Mouse (Mus musculus) left cerebral cortex, adult 9 months (tissue): ENCODE results near the gene Son.
"Not testable (repeated sequence)": the region's sequence is repeated elsewhere in the genome, so short reads cannot be mapped to it uniquely, and the experiment has no call there.

ENCODE experiments used
- DNase-seq, 2 experiments: peaks; one replicate each; pipeline ENCODE4 v3.0.0; 2022; ENCODE audit warnings: low spot score in 2 of 2

The Son gene

DNA sequence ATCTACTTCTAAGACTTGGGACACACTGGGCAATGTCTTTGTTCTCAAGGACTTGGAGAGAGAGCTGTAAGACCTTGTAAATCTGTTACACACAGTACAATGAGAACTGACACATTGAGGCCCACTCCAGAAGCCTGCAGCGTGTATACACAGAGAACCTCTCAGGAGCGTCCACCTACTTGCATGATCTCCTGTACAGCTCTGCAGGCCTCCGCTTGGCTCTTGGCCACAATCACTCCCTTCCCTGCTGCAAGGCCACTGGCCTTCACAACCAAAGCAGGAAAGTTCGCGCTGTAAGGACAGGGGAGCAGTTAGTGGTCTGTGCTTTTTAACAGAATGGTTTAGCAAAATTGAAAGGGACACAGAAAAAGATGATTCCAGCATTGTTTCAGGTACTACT, 8.1 kb upstream of the Son start:
- no peak for DNase-seq

DNA sequence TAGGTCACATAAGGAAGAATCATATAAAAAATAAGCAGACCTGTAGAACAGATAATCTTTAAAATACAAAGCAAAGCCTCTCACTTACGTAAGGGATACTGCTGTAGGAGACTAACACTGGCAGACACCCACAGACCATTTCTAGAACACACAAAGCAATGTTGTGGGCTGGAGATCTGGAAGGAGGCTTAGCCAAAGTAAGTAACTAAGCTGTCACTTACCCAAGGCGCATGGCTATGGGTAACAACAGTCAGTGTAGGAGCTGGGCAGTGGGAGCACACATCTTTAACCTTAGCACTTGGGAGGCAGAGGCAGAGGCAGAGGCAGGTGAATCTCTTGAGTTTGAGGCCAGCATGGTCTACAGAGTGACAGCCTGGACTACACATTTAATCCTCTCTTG, 7.7 kb upstream of the Son start:
- peak in 1 of 2 experiments; percentile 60 for DNase-seq

GRCm38 (mm10) chr16:91640171-91640570, 7.1 kb upstream of the Son start:
- DNase-seq: no peak

GRCm38 (mm10) chr16:91644901-91645300, 2.4 kb upstream of the Son start:
- no peak for DNase-seq

- DNase-seq: not testable (repeated sequence)
Measured at GRCm38 (mm10) chr16:91645420-91645819, 1.9 kb upstream of the Son start.

DNA sequence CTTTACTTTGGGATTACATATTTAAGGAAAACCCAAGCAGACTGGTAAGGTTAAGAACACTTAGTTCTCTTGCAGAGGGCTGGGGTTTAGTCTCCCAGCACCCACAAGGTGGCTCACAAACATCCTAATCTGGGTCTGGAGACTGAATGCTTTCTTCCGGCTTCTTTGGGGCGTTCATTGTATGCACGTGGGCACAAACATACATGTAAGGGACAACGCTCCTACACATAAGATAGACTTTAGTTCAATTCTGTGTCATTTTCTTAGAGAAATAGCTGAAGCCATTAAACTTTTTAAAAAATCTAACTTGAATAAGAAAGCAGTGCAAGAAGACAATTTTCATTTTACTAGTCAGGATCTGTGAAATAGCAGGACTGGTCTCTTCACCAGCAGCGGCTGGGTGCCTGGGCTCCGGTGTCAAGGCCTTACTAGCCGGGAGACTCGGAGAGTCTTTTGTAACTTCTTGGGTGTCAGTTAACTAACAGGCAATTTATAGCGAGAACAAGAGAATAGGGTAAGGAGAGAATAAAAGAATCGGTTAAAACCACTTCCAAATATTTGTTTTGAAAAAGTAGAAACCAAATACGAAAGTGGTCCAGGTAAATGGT, 1.2 kb upstream of the Son start:
- no peak for DNase-seq

- DNase-seq: peak; percentile 79 to 92
Measured at GRCm38 (mm10) chr16:91646681-91647419, 456 bp upstream of the Son start, which contains the start of gene Gart. Gene Gart (minus strand): TSS chr16:91646952.

- peak in 1 of 2 experiments; percentile 64 for DNase-seq
Measured at GRCm38 (mm10) chr16:91648220-91648550, 879 bp downstream of the Son start.

DNA sequence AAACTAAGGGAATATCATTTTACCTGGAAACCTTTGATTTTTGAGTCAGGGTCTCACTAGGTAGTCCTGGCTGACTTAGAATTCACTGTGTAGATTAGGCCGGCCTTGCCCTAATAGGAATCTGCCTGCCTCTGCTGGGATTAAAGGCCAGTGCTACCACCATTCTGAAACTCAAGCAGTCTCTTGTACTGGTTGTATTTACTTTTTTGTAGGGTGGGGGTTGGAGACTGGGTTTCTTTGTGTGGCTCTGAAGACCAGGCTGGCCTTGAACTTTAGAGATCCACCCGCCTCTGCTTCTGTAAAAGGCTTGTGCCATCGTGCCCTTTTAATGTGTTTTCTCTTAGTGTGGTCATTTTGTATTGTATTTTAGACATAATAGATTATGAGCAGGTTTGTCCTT, 1.9 kb downstream of the Son start:
- no peak for DNase-seq

DNA sequence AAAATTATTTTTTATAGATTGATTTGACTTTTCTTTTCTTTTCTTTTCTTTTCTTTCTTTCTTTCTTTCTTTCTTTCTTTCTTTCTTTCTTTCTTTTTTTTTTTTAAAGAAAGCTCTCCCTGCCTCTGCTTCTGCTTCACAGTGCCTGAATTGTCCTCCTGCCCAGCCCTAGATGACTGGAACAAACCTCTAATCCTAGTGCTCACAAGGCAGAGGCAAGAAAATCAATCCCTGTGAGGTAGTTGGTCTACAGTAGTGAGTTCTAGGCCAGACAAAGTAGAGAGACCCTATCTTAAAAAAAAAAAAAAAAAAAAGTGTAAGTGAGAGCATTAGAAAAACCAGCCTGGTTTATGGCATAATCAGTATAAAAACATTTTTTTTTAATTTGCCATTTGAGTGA, 2.5 kb downstream of the Son start:
- no peak for DNase-seq

GRCm38 (mm10) chr16:91652191-91652590, 4.9 kb downstream of the Son start:
- DNase-seq: no peak

- DNase-seq: no peak
Measured at GRCm38 (mm10) chr16:91655285-91655684, 8.0 kb downstream of the Son start.

- DNase-seq: no peak
Measured at GRCm38 (mm10) chr16:91657285-91657684, 10.0 kb downstream of the Son start.

GRCm38 (mm10) chr16:91658471-91658870, 11.2 kb downstream of the Son start:
- DNase-seq: no peak

DNA sequence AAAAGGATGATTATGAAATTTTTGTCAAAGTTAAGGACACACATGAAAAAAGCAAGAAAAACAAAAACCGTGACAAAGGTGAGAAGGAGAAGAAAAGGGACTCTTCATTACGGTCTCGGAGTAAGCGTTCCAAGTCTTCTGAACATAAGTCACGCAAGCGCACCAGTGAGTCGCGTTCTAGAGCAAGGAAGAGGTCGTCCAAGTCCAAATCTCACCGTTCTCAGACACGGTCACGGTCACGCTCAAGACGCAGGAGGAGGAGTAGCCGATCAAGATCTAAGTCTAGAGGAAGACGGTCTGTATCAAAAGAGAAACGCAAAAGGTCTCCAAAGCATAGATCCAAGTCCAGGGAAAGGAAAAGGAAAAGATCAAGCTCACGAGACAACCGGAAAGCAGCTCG, 12.5 kb downstream of the Son start:
- no peak for DNase-seq

- no peak for DNase-seq
Measured at GRCm38 (mm10) chr16:91661397-91661796, 14.1 kb downstream of the Son start.

- DNase-seq: peak in 1 of 2 experiments; percentile 31
Measured at GRCm38 (mm10) chr16:91662336-91662735, 15.0 kb downstream of the Son start.

DNA sequence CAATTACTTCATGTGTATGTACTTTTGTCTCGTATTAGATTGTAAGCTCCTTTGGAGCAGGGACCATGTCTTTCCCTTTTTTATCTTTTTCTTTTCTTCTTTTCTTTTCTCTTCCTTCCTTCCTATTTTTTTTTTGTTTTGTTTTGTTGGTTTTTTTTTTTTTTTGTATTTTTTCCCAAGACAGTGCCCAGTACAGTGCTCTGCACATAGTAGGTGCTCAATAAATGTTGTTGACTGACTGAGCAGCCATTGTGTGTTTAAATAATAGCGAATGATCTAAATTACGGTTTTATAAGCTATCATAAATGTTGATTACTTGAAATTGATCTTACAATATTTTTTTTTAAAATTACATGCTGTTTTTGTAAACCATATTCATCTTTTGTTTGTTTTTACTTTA, 16.5 kb downstream of the Son start:
- DNase-seq: no peak

DNA sequence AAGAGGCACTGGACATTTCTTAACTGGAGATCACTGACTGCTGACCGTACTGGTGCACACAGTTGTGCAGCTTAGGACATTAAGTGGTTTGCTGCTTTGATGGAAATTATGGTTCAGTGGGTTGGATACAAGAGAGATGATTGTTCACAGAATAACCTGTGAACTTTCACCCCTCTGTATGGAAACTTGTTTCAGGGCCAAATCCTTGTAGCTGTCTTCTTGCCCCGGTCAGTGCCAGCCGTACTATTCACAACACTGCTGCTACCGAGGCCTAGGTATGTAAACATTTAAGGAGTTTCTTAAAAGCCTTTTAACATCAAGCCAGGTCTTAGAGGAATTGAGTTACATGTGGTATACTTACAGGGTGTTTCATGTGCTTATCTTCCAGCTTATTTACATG, 27.2 kb downstream of the Son start:
- no peak for DNase-seq

GRCm38 (mm10) chr16:91678147-91678911, 31.0 kb downstream of the Son start:
- DNase-seq: no peak

- DNase-seq: no peak
Measured at GRCm38 (mm10) chr16:91680656-91681055, 33.4 kb downstream of the Son start.

DNA sequence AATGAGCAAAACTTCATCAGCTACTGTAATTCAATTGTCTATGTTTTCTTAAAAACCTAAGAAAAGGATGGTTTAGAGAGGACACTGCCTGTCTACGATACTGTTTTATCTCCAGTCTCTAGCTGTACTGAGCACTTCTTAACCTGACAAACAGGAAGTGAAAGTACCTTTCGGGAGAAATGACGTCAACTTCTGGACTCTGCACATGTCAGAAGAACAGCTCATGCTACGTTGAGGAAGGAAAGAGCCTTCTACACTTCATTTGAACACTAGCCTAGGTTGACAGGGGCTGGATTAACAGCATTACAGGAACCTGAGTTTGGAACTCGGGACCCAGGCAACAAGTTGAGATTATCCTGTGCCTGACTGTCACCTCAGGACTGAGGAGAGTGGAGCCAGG, 38.2 kb downstream of the Son start:
- DNase-seq: no peak

DNA sequence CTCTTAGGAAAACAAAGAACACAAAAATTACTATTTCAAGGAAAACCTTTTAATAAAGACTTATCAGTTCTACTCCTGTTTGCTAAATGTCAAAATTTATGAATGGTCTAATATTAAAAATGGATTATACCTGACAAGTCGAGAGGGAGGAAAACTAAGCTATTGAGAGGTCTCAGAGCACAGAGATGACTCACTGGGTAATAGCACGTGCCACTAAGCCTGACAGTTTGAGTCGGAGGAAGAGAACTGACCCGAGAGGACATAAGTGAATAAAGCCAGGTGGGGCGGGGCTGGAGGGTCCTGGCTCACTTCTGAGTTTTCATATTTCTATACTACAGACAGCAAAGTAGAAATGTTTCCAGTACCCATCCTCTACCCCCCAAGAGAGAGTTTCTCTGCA, 39.1 kb downstream of the Son start:
- DNase-seq: no peak
